Mouse (Mus musculus) embryonic facial prominence, embryonic 12.5 days (tissue): ENCODE data around the gene Tcf12. TPM values are rescaled to one million over a fixed set of nuclear protein-coding genes. Genes with fewer than 3 reads are reported as not detected.

ENCODE experiments used
- ATAC-seq: fragments of 200-750 bp; cut with Nextera tagmentation; 2 replicates; pipeline ENCODE4 v1.8.0; 2017; ENCODE audit not compliant: insufficient number of reproducible peaks, insufficient read depth, low FRiP score, low TSS enrichment
- H3K27ac ChIP-seq: fragments of 300-500 bp; sonication (generic); 2 replicates; pipeline ENCODE4 v1.5.1; 2016; ENCODE audit warnings: mild to moderate bottlenecking
- H3K27me3 ChIP-seq: fragments of 300-500 bp; sonication (generic); 2 replicates; pipeline ENCODE4 v1.6.1; 2016; ENCODE audit warnings: mild to moderate bottlenecking, moderate library complexity
- H3K36me3 ChIP-seq: fragments of 300-500 bp; sonication (generic); 2 replicates; pipeline ENCODE4 v1.6.1; 2016; ENCODE audit warnings: mild to moderate bottlenecking
- H3K4me1 ChIP-seq: fragments of 300-500 bp; sonication (generic); 2 replicates; pipeline ENCODE4 v1.6.1; 2016
- H3K4me2 ChIP-seq: fragments of 300-500 bp; sonication (generic); replicated peaks from 2 replicates; pipeline ENCODE4 v1.6.1; 2016; ENCODE audit warnings: mild to moderate bottlenecking, moderate library complexity
- H3K4me3 ChIP-seq: fragments of 300-500 bp; sonication (generic); 2 replicates; pipeline ENCODE4 v1.5.1; 2016; ENCODE audit warnings: mild to moderate bottlenecking
- H3K9ac ChIP-seq: fragments of 300-500 bp; sonication (generic); 2 replicates; pipeline ENCODE4 v1.6.1; 2016; ENCODE audit warnings: mild to moderate bottlenecking, moderate library complexity
- H3K9me3 ChIP-seq: fragments of 300-500 bp; sonication (generic); 2 replicates; pipeline ENCODE4 v1.6.1; 2016; ENCODE audit warnings: mild to moderate bottlenecking, moderate library complexity
- WGBS: fragments of 180-500 bp; shearing (Covaris S2); methylation state at CpG from one replicate; pipeline ENCODE4 v1.1.7; 2016; 5-methylcytosine and 5-hydroxymethylcytosine counted together
- polyA plus RNA-seq: library from polyadenylated mRNA; unstranded; fragments of >200 nt; fragmentation: Nextera tagmentation; extraction: Ambion mirVana; gene quantifications from 2 replicates; pipeline ENCODE4 v1.2.1, GENCODE M21; 2016

The Tcf12 gene
- polyA plus RNA-seq, 1 experiment from 2014 or later: 162 TPM

- H3K27ac ChIP-seq: no peak overlapping the region
- H3K36me3 ChIP-seq: no peaks in the 10 kb centered on the region
- no peak overlapping the region for H3K9ac ChIP-seq
- no peak overlapping the region for H3K4me2 ChIP-seq
- no peak for ATAC-seq
- H3K9me3 ChIP-seq: no peaks in the 10 kb centered on the region
- H3K4me1 ChIP-seq: peaks cover 3% of the 10 kb centered on the region; the same call in 1 of the 2 replicates
- H3K4me3 ChIP-seq: no peak overlapping the region
- 82% methylated on average over 3 of the region's 3 CpGs for WGBS
- H3K27me3 ChIP-seq: no peaks in the 10 kb centered on the region
These were observed 26.7 kb downstream of the Tcf12 start for GRCm38 (mm10) chr9:72085017-72085416.

- Histone ChIP-seq H3K4me2 (no peak overlapping the region), H3K4me1 (peaks cover 3% of the 10 kb centered on the region; the same call in 1 of the 2 replicates), H3K9me3 (no peaks in the 10 kb centered on the region), H3K9ac (no peak overlapping the region), H3K4me3 (no peak overlapping the region), H3K36me3 (no peaks in the 10 kb centered on the region), H3K27me3 (no peaks in the 10 kb centered on the region), H3K27ac (no peak overlapping the region)
- ATAC-seq: no peak
These were observed 27.5 kb downstream of the Tcf12 start for GRCm38 (mm10) chr9:72084131-72084530.

GRCm38 (mm10) chr9:72076158-72076557 is 35.5 kb downstream of the Tcf12 start:
- no peak overlapping the region for H3K4me2 ChIP-seq
- no peak for ATAC-seq
- H3K27me3 ChIP-seq: no peaks in the 10 kb centered on the region
- no peak overlapping the region for H3K27ac ChIP-seq
- H3K4me1 ChIP-seq: no peaks in the 10 kb centered on the region
- no peaks in the 10 kb centered on the region for H3K9me3 ChIP-seq
- H3K9ac ChIP-seq: no peak overlapping the region
- H3K4me3 ChIP-seq: no peak overlapping the region
- H3K36me3 ChIP-seq: no peaks in the 10 kb centered on the region

GRCm38 (mm10) chr9:72066151-72066550 is 45.5 kb downstream of the Tcf12 start:
- Histone ChIP-seq H3K4me2 (no peak overlapping the region), H3K27ac (no peak overlapping the region), H3K4me1 (no peaks in the 10 kb centered on the region), H3K9ac (no peak overlapping the region), H3K36me3 (no peaks in the 10 kb centered on the region), H3K9me3 (no peaks in the 10 kb centered on the region), H3K4me3 (no peak overlapping the region), H3K27me3 (no peaks in the 10 kb centered on the region)
- ATAC-seq: no peak

GRCm38 (mm10) chr9:72053144-72053543 is 58.5 kb downstream of the Tcf12 start:
- no peaks in the 10 kb centered on the region for H3K9me3 ChIP-seq
- no peaks in the 10 kb centered on the region for H3K36me3 ChIP-seq
- no peaks in the 10 kb centered on the region for H3K27me3 ChIP-seq
- no peak overlapping the region for H3K4me3 ChIP-seq
- H3K27ac ChIP-seq: no peak overlapping the region
- no peak overlapping the region for H3K9ac ChIP-seq
- H3K4me1 ChIP-seq: no peaks in the 10 kb centered on the region
- 90% methylated on average over 3 of the region's 3 CpGs for WGBS
- H3K4me2 ChIP-seq: no peak overlapping the region
- no peak for ATAC-seq

- Histone ChIP-seq H3K9me3 (no peaks in the 10 kb centered on the region), H3K36me3 (no peaks in the 10 kb centered on the region), H3K4me3 (no peak overlapping the region), H3K4me2 (no peak overlapping the region), H3K27ac (no peak overlapping the region), H3K4me1 (peaks cover 5% of the 10 kb centered on the region; the same call in 1 of the 2 replicates), H3K9ac (no peak overlapping the region), H3K27me3 (no peaks in the 10 kb centered on the region)
- ATAC-seq: no peak
These were observed 71.5 kb downstream of the Tcf12 start for GRCm38 (mm10) chr9:72040156-72040555.

- Histone ChIP-seq H3K9me3 (no peaks in the 10 kb centered on the region), H3K4me3 (no peak overlapping the region), H3K27ac (no peak overlapping the region), H3K36me3 (no peaks in the 10 kb centered on the region), H3K27me3 (no peaks in the 10 kb centered on the region), H3K4me1 (peaks cover 5% of the 10 kb centered on the region; the same call in 1 of the 2 replicates), H3K9ac (no peak overlapping the region), H3K4me2 (no peak overlapping the region)
- no peak for ATAC-seq
- WGBS: 94% methylated on average over 2 of the region's 2 CpGs
These were observed 72.3 kb downstream of the Tcf12 start for GRCm38 (mm10) chr9:72039369-72039768.

GRCm38 (mm10) chr9:72037059-72037516 is 74.6 kb downstream of the Tcf12 start:
- no peak for ATAC-seq
- Histone ChIP-seq H3K27ac (no peak overlapping the region), H3K4me1 (peaks cover 5% of the 10 kb centered on the region; the same call in 1 of the 2 replicates), H3K36me3 (no peaks in the 10 kb centered on the region), H3K9ac (no peak overlapping the region), H3K4me3 (no peak overlapping the region), H3K4me2 (no peak overlapping the region), H3K9me3 (no peaks in the 10 kb centered on the region), H3K27me3 (no peaks in the 10 kb centered on the region)
- WGBS: 88% methylated on average over 2 of the region's 2 CpGs

GRCm38 (mm10) chr9:72036257-72036656 is 75.4 kb downstream of the Tcf12 start:
- Histone ChIP-seq H3K36me3 (no peaks in the 10 kb centered on the region), H3K9me3 (no peaks in the 10 kb centered on the region), H3K4me3 (no peak overlapping the region), H3K27ac (no peak overlapping the region), H3K9ac (no peak overlapping the region), H3K4me1 (peaks cover 5% of the 10 kb centered on the region; the same call in 1 of the 2 replicates), H3K4me2 (no peak overlapping the region), H3K27me3 (no peaks in the 10 kb centered on the region)
- no peak for ATAC-seq
- WGBS: 92% methylated on average over 3 of the region's 3 CpGs

- peaks cover 5% of the 10 kb centered on the region; the same call in 1 of the 2 replicates for H3K4me1 ChIP-seq
- no peak overlapping the region for H3K4me2 ChIP-seq
- no peaks in the 10 kb centered on the region for H3K27me3 ChIP-seq
- no peak overlapping the region for H3K4me3 ChIP-seq
- no peaks in the 10 kb centered on the region for H3K9me3 ChIP-seq
- no peak for ATAC-seq
- H3K9ac ChIP-seq: no peak overlapping the region
- no peaks in the 10 kb centered on the region for H3K36me3 ChIP-seq
- no peak overlapping the region for H3K27ac ChIP-seq
- WGBS: 96% methylated on average over 2 of the region's 2 CpGs
These were observed 78.4 kb downstream of the Tcf12 start for GRCm38 (mm10) chr9:72033271-72033670.

- no peak for ATAC-seq
- no peak overlapping the region for H3K4me2 ChIP-seq
- no peak overlapping the region for H3K4me3 ChIP-seq
These were observed 81.4 kb downstream of the Tcf12 start for GRCm38 (mm10) chr9:72030274-72030673.

GRCm38 (mm10) chr9:72029601-72030000 is 82.1 kb downstream of the Tcf12 start:
- Histone ChIP-seq H3K4me3 (no peak overlapping the region), H3K4me1 (no peaks in the 10 kb centered on the region), H3K36me3 (no peaks in the 10 kb centered on the region), H3K9ac (no peak overlapping the region), H3K27ac (no peak overlapping the region), H3K9me3 (no peaks in the 10 kb centered on the region), H3K4me2 (no peak overlapping the region), H3K27me3 (no peaks in the 10 kb centered on the region)
- ATAC-seq: no peak
- 74% methylated on average over 1 of the region's 1 CpGs for WGBS

More at GRCm38 (mm10) chr9:72030274-72030673, 81.4 kb downstream of the Tcf12 start:
- Histone ChIP-seq H3K36me3 (no peaks in the 10 kb centered on the region), H3K27ac (no peak overlapping the region), H3K4me1 (no peaks in the 10 kb centered on the region), H3K27me3 (no peaks in the 10 kb centered on the region), H3K9ac (no peak overlapping the region), H3K9me3 (no peaks in the 10 kb centered on the region)

GRCm38 (mm10) chr9:72023274-72023673 is 88.4 kb downstream of the Tcf12 start:
- Histone ChIP-seq H3K4me2 (no peak overlapping the region), H3K4me1 (no peaks in the 10 kb centered on the region), H3K27ac (no peak overlapping the region), H3K4me3 (no peak overlapping the region), H3K36me3 (no peaks in the 10 kb centered on the region), H3K27me3 (no peaks in the 10 kb centered on the region), H3K9me3 (no peaks in the 10 kb centered on the region), H3K9ac (no peak overlapping the region)
- ATAC-seq: no peak
- WGBS: 78% methylated on average over 5 of the region's 5 CpGs
